In the genomic region with DNA sequence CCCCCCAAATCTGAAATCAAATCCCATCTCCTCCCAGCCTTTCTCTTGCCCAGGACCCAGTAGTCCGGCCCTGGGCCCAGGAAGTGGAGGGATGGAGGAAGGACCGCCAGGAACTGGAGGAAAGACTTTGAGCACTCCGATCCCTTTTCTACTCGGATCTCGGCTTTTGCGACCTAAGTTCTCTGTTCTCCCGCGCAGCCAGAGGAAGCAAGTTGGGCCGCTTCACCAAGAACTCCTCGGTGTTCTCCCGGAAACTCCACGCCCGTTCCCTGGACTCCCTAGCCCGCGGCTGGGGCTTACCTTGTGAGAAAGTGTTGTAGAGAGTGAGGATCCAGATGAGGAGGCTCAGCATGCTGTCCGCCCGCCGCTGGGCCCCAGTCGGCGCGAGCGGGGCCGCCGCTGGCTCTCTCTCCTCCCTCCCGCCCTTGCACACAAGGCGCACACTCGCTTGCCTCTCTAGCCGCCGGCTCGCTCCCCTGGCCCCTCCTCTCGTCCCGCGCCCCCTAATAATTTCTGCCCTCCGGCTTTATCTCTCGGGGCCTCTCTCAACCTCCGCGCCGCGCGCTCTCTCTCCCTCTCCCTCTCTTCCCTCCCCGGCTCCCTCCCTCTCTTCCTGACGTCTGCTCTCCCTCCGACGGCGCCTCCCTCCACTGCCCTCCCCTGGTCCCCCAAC, we compare ENCODE assay signal across 7 mouse cellular contexts. TPM values are rescaled to one million over a fixed set of nuclear protein-coding genes. Genes with fewer than 3 reads are reported as not detected.
DNase-seq lines count a peak whose midpoint lies in the region; ATAC-seq and TF ChIP-seq lines count a peak whose summit lies in the region.

A gene (minus strand): TSS at position 652 of the 673 bp plus-strand sequence.

- H3K9me3 ChIP-seq in hindbrain, embryonic 11.5 days (ENCODE audit: control insufficient read depth, low read length) = no peaks in the 10 kb centered on the region
- H3K9me3 ChIP-seq in limb, embryonic 14.5 days (ENCODE audit: control insufficient read depth, low read length) = no peaks in the 10 kb centered on the region
- no peaks in the 10 kb centered on the region for H3K9me3 ChIP-seq in midbrain, embryonic 15.5 days

- peak within 1 kb of the TSS; percentile 72 for H3K4me3 ChIP-seq in hindbrain, embryonic 11.5 days (ENCODE audit: low read depth, low read length)
- peak within 1 kb of the TSS; percentile 77 for H3K4me3 ChIP-seq in limb, embryonic 14.5 days (replicated peaks; ENCODE audit: low read length)
- peak within 1 kb of the TSS; percentile 63 for H3K4me3 ChIP-seq in midbrain, embryonic 15.5 days

- H3K27ac ChIP-seq in hindbrain, embryonic 11.5 days (ENCODE audit: low read depth, low read length) = peak within 1 kb of the TSS; percentile 75
- peak within 1 kb of the TSS; percentile 93 for H3K27ac ChIP-seq in limb, embryonic 14.5 days (replicated peaks; ENCODE audit: low read depth, low read length)
- peak within 1 kb of the TSS; percentile 80 for H3K27ac ChIP-seq in midbrain, embryonic 15.5 days

- peak; percentile 86 for DNase-seq in adipocyte (ENCODE audit: low spot score)
- DNase-seq in brain, embryonic 18.5 days (ENCODE audit: low read depth, low spot score) = peak; percentile 72
- peak; percentile 81 for DNase-seq in gastrocnemius, adult 18-20 months (ENCODE audit: low spot score)
- peak; percentile 89 for DNase-seq in hindbrain, embryonic 11.5 days (ENCODE audit: low spot score)
- DNase-seq in limb, embryonic 14.5 days (ENCODE audit: low spot score) = peak; percentile 90
- DNase-seq in testis, postnatal 14 days (ENCODE audit: low spot score) = peak; percentile 75

- under 1% methylated on average over 42 of the region's 45 CpGs for WGBS in hindbrain, embryonic 11.5 days
- WGBS in limb, embryonic 14.5 days = 1% methylated on average over 38 of the region's 45 CpGs
- under 1% methylated on average over 44 of the region's 45 CpGs for WGBS in midbrain, embryonic 15.5 days

- H3K4me2 ChIP-seq in hindbrain, embryonic 11.5 days (replicated peaks; ENCODE audit: low read depth, low read length) = peak within 1 kb of the TSS; percentile 76
- peak within 1 kb of the TSS; percentile 74 for H3K4me2 ChIP-seq in limb, embryonic 14.5 days (replicated peaks; ENCODE audit: low read depth, low read length, severe bottlenecking)
- peak within 1 kb of the TSS; percentile 66 for H3K4me2 ChIP-seq in midbrain, embryonic 15.5 days

- H3K4me1 ChIP-seq in hindbrain, embryonic 11.5 days (replicated peaks; ENCODE audit: control insufficient read depth, insufficient read depth, low read length) = peaks cover 5% of the 10 kb centered on the region
- H3K4me1 ChIP-seq in limb, embryonic 14.5 days (ENCODE audit: control insufficient read depth, insufficient read depth, low read length) = peaks cover 32% of the 10 kb centered on the region
- H3K4me1 ChIP-seq in midbrain, embryonic 15.5 days = peaks cover 53% of the 10 kb centered on the region

- TF ChIP-seq POLR2A in limb, embryonic 14.5 days (IDR thresholded peaks at IDR 0.05; ENCODE audit: borderline replicate concordance, extremely low read depth, insufficient read depth, insufficient read length) = 0 out of 2 replicates have a peak, but pooled peaks have one; percentile 45

- peak; percentile 89 for ATAC-seq in hindbrain, embryonic 11.5 days (ENCODE audit: low FRiP score)
- peak; percentile 90 for ATAC-seq in limb, embryonic 14.5 days (ENCODE audit: low FRiP score, low read depth)
- peak; percentile 82 for ATAC-seq in midbrain, embryonic 15.5 days (replicated peaks)

- H3K9ac ChIP-seq in hindbrain, embryonic 11.5 days (ENCODE audit: low read depth, low read length) = peak within 1 kb of the TSS; percentile 89
- H3K9ac ChIP-seq in limb, embryonic 14.5 days (ENCODE audit: low read depth, low read length, severe bottlenecking) = peak within 1 kb of the TSS; percentile 91
- H3K9ac ChIP-seq in midbrain, embryonic 15.5 days = peak within 1 kb of the TSS; percentile 56

- H3K36me3 ChIP-seq in hindbrain, embryonic 11.5 days (ENCODE audit: control insufficient read depth, insufficient read depth, low read length) = no peaks in the 10 kb centered on the region
- H3K36me3 ChIP-seq in limb, embryonic 14.5 days (ENCODE audit: control insufficient read depth, insufficient read depth, low read length) = no peaks in the 10 kb centered on the region
- H3K36me3 ChIP-seq in midbrain, embryonic 15.5 days (replicated peaks) = no peaks in the 10 kb centered on the region

- H3K27me3 ChIP-seq in hindbrain, embryonic 11.5 days (ENCODE audit: control insufficient read depth, insufficient read depth, low read length) = no peaks in the 10 kb centered on the region
- H3K27me3 ChIP-seq in limb, embryonic 14.5 days (ENCODE audit: control insufficient read depth, insufficient read depth, low read length) = no peaks in the 10 kb centered on the region
- H3K27me3 ChIP-seq in midbrain, embryonic 15.5 days (replicated peaks) = no peaks in the 10 kb centered on the region

RNA-seq across cellular contexts. Expression of the gene that starts here (rescaled TPM):
- total RNA-seq in gastrocnemius, adult 18-20 months (2021) = 1 to 10 TPM; 2.7 to 4.9 TPM
- polyA plus RNA-seq in hindbrain, embryonic 11.5 days (2014; fragmentation: Nextera tagmentation; extraction: Ambion mirVana) = 7.3 and 11.5 TPM in 2 replicates
- polyA plus RNA-seq in limb, embryonic 14.5 days (2012; rRNA removed) = 46.6 and 57.2 TPM in 2 replicates
- polyA plus RNA-seq in limb, embryonic 14.5 days (2014; fragmentation: Nextera tagmentation; extraction: Ambion mirVana) = 11.3 and 15.8 TPM in 2 replicates
- 7.4 and 8.3 TPM in 2 replicates for polyA plus RNA-seq in midbrain, embryonic 15.5 days (2015; fragmentation: Nextera tagmentation; extraction: Ambion mirVana)

Comparison
In these comparisons a context has a peak if more than half of its experiments do, and no peak if none do; other contexts are left out.
1. Peak in every context shown above with its lines: DNase-seq, ATAC-seq, H3K4me3 ChIP-seq and H3K27ac ChIP-seq.